ENCODE assay signal across 23 mouse cellular contexts in genomic region chr12:59456175-59456851, GRCm38 (mm10).
DNase-seq lines count a peak whose midpoint lies in the region; ATAC-seq and TF ChIP-seq lines count a peak whose summit lies in the region.
"Had no signal": no experiment of that assay in that cellular context is flagged by ENCODE, and none has a peak within 500 bp of the region (broad histone marks: within the 10 kb centered on the region; RNA-seq: fewer than 3 reads in every experiment).

No protein-coding gene starts in this region.

- H3K9me3 ChIP-seq in hindbrain, embryonic 14.5 days (ENCODE audit: control insufficient read depth, low read length), result no peaks in the 10 kb centered on the region
- no peaks in the 10 kb centered on the region for H3K9me3 ChIP-seq in hindbrain, embryonic 13.5 days
- H3K9me3 ChIP-seq: embryonic facial prominence, embryonic 12.5 days; hindbrain, embryonic 15.5 days had no signal

- H3K36me3 ChIP-seq in hindbrain, embryonic 14.5 days (replicated peaks; ENCODE audit: control insufficient read depth, insufficient read depth), result no peaks in the 10 kb centered on the region
- H3K36me3 ChIP-seq in hindbrain, embryonic 13.5 days, result no peaks in the 10 kb centered on the region
- H3K36me3 ChIP-seq: embryonic facial prominence, embryonic 12.5 days; hindbrain, embryonic 15.5 days had no signal

- ATAC-seq in hindbrain, embryonic 14.5 days (ENCODE audit: low FRiP score), result no peak
- ATAC-seq in hindbrain, embryonic 13.5 days (ENCODE audit: low FRiP score), result no peak
- ATAC-seq: intestine, embryonic 16.5 days had no signal

- no peak overlapping the region for H3K4me2 ChIP-seq in hindbrain, embryonic 14.5 days (replicated peaks)
- H3K4me2 ChIP-seq in hindbrain, embryonic 13.5 days, result no peak overlapping the region
- H3K4me2 ChIP-seq: embryonic facial prominence, embryonic 12.5 days; heart, embryonic 11.5 days; hindbrain, embryonic 15.5 days had no signal

- 53% methylated on average over 5 of the region's 5 CpGs for WGBS in hindbrain, embryonic 14.5 days
- 56% methylated on average over 5 of the region's 5 CpGs for WGBS in hindbrain, embryonic 13.5 days

- peak; percentile 17 to 25 for DNase-seq in cerebellum, postnatal 14 days
- no peak for DNase-seq in cerebellum, postnatal 25 days
- peak; percentile 21 for DNase-seq in hindbrain, embryonic 14.5 days (ENCODE audit: low spot score)
- DNase-seq in left cerebral cortex, postnatal 4 days, result peak; percentile 6
- DNase-seq in left cerebral cortex, adult 2 months (ENCODE audit: extremely low spot score in 1 of 2, low spot score in 2 of 2), result no peak
- DNase-seq in Muller cell, postnatal 12 days (ENCODE audit: inconsistent ontology term), result peak; percentile 61
- no peak for DNase-seq in gastrocnemius, postnatal 36 days
- DNase-seq: adrenal gland, postnatal 14 days; cerebellum, adult 9-11 months; heart, adult 11 months; heart, postnatal 10 days; kidney, adult 9 months; kidney, postnatal 14 days; lung, postnatal 10 days; right cerebral cortex, postnatal 14 days; thymus, adult 2 months; thymus, postnatal 4 days had no signal

- TF ChIP-seq CTCF in left cerebral cortex, adult 2 months (IDR thresholded peaks at IDR 0.05), result no peak

- H3K4me3 ChIP-seq in hindbrain, embryonic 14.5 days (replicated peaks; ENCODE audit: low read length), result no peak overlapping the region
- H3K4me3 ChIP-seq in hindbrain, embryonic 13.5 days, result no peak overlapping the region
- no peak overlapping the region for H3K4me3 ChIP-seq in left cerebral cortex, adult 2 months
- H3K4me3 ChIP-seq: embryonic facial prominence, embryonic 12.5 days; hindbrain, embryonic 15.5 days had no signal

- no peaks in the 10 kb centered on the region for H3K4me1 ChIP-seq in hindbrain, embryonic 14.5 days (replicated peaks; ENCODE audit: control insufficient read depth, insufficient read depth, low read length)
- H3K4me1 ChIP-seq in hindbrain, embryonic 13.5 days (replicated peaks), result no peaks in the 10 kb centered on the region; the same call in 1 of the 2 replicates
- H3K4me1 ChIP-seq: embryonic facial prominence, embryonic 12.5 days had no signal

- no peak overlapping the region for H3K9ac ChIP-seq in hindbrain, embryonic 14.5 days
- H3K9ac ChIP-seq in hindbrain, embryonic 13.5 days, result no peak overlapping the region
- H3K9ac ChIP-seq: embryonic facial prominence, embryonic 12.5 days; hindbrain, embryonic 15.5 days had no signal

- H3K27ac ChIP-seq in hindbrain, embryonic 14.5 days, result no peak overlapping the region
- H3K27ac ChIP-seq in hindbrain, embryonic 13.5 days, result no peak overlapping the region
- no peak overlapping the region for H3K27ac ChIP-seq in left cerebral cortex, adult 2 months
- H3K27ac ChIP-seq: embryonic facial prominence, embryonic 12.5 days; hindbrain, embryonic 15.5 days; stomach, postnatal 0 days had no signal

- intact Hi-C loops in left cerebral cortex, postnatal 4 days (cut with DNase I), result no loop called here
- intact Hi-C loops in left cerebral cortex, adult 2 months (cut with DNase I), result no loop called here
- intact Hi-C loops in gastrocnemius, postnatal 36 days (cut with DNase I), result no loop called here

- H3K27me3 ChIP-seq in hindbrain, embryonic 14.5 days (ENCODE audit: control insufficient read depth, insufficient read depth, low read length), result no peaks in the 10 kb centered on the region
- H3K27me3 ChIP-seq in hindbrain, embryonic 13.5 days, result no peaks in the 10 kb centered on the region
- H3K27me3 ChIP-seq: embryonic facial prominence, embryonic 12.5 days; hindbrain, embryonic 15.5 days had no signal

Comparison
In these comparisons a context has a peak if more than half of its experiments do, and no peak if none do; other contexts are left out.
1. DNase-seq: peak in cerebellum, postnatal 14 days (2 of 2), hindbrain, embryonic 14.5 days (single experiment), left cerebral cortex, postnatal 4 days (single experiment) and Muller cell, postnatal 12 days (single experiment); none in cerebellum, postnatal 25 days (0 of 2), left cerebral cortex, adult 2 months (0 of 2) and gastrocnemius, postnatal 36 days (0 of 2).